Mouse (Mus musculus) liver, embryonic 11.5 days (tissue): Measurements from ENCODE around the gene Zc3h13. TPM values are rescaled to one million over a fixed set of nuclear protein-coding genes. Genes with fewer than 3 reads are reported as not detected.

Source experiments
- ATAC-seq: fragments of 200-750 bp; cut with Nextera tagmentation; replicated peaks from 2 replicates; pipeline ENCODE4 v1.8.0; 2017; ENCODE audit warnings: moderate number of reproducible peaks, mild to moderate bottlenecking, moderate TSS enrichment, moderate library complexity; ENCODE audit not compliant: low FRiP score
- DNase-seq: peaks from one replicate; pipeline ENCODE4 v3.0.0-alpha.2; 2017; ENCODE audit warnings: low spot score
- H3K27ac ChIP-seq: fragments of 300-500 bp; sonication (generic); 2 replicates; pipeline ENCODE4 v1.5.1; 2014; ENCODE audit warnings: mild to moderate bottlenecking, low read depth, low read length, control low read depth
- H3K27me3 ChIP-seq: fragments of 300-500 bp; sonication (generic); replicated peaks from 2 replicates; pipeline ENCODE4 v1.6.1; 2014; ENCODE audit warnings: low read length, mixed read lengths; ENCODE audit not compliant: control insufficient read depth, insufficient read depth
- H3K36me3 ChIP-seq: fragments of 300-500 bp; sonication (generic); 2 replicates; pipeline ENCODE4 v1.6.1; 2014; ENCODE audit warnings: mild to moderate bottlenecking, low read length, moderate library complexity, mixed read lengths; ENCODE audit not compliant: control insufficient read depth, insufficient read depth
- H3K4me1 ChIP-seq: fragments of 300-500 bp; sonication (generic); replicated peaks from 2 replicates; pipeline ENCODE4 v1.6.1; 2014; ENCODE audit warnings: low read length, mixed read lengths; ENCODE audit not compliant: control insufficient read depth, insufficient read depth
- H3K4me2 ChIP-seq: fragments of 300-500 bp; sonication (generic); 2 replicates; pipeline ENCODE4 v1.6.1; 2014; ENCODE audit warnings: mild to moderate bottlenecking, control low read depth, moderate library complexity
- H3K4me3 ChIP-seq: fragments of 300-500 bp; sonication (generic); 2 replicates; pipeline ENCODE4 v1.5.1; 2014; ENCODE audit warnings: low read depth, low read length, control low read depth
- H3K9ac ChIP-seq: fragments of 300-500 bp; sonication (generic); 2 replicates; pipeline ENCODE4 v1.6.1; 2014; ENCODE audit warnings: low read depth, low read length, control low read depth
- H3K9me3 ChIP-seq: fragments of 300-500 bp; sonication (generic); 2 replicates; pipeline ENCODE4 v1.6.1; 2016; ENCODE audit warnings: low read length, inconsistent platforms, mixed read lengths; ENCODE audit not compliant: control insufficient read depth
- WGBS: fragments of 180-500 bp; shearing (Covaris S2); extraction: QIAGEN DNeasy Blood & Tissue Kit; methylation state at CpG from one replicate; pipeline ENCODE4 v1.1.7; 2014; 5-methylcytosine and 5-hydroxymethylcytosine counted together
- polyA plus RNA-seq: library from polyadenylated mRNA; unstranded; fragments of >200 nt; fragmentation: Nextera tagmentation; extraction: Ambion mirVana; gene quantifications from 2 replicates; pipeline ENCODE4 v1.2.1, GENCODE M21; 2014

The Zc3h13 gene
- polyA plus RNA-seq, 1 experiment from 2014 or later = 18.6 TPM

DNA sequence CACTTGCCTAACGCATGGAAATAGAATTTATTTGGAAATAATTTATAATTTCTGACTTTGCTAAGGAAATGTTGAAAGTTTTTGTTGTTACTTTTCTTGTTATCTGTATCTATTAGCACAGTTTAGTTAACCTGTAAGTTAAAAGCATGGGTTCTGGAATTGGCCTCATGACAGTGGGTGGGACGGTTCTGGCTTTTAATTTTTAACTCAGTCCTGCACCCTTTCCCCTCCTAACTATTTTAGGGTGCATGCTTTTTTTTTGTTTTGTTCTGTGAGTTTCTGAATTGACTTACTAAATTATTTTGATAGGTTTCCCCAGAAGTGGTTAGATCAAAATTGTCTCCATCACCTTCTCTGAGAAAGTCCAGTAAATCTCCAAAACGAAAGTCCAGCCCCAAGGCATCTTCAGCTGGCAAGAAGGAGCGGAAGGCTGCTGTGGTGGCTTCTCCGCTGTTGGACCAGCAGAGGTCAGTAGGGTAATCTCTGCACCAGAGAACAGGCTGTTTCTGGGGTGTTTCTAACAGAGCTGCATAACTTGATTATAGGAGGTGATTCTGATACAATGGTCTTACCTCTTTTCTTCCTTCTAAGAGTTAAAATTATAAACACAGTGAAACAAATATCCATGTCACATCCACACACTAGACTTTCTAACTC, 25.3 kb downstream of the Zc3h13 start:
- Histone ChIP-seq H3K36me3 (no peaks in the 10 kb centered on the region), H3K27me3 (no peaks in the 10 kb centered on the region), H3K4me3 (no peak overlapping the region), H3K9ac (no peak overlapping the region), H3K4me1 (no peaks in the 10 kb centered on the region), H3K9me3 (no peaks in the 10 kb centered on the region), H3K4me2 (no peak overlapping the region), H3K27ac (no peak overlapping the region)
- 75% methylated on average over 5 of the region's 5 CpGs for WGBS
- ATAC-seq (no peak), DNase-seq (no peak)

DNA sequence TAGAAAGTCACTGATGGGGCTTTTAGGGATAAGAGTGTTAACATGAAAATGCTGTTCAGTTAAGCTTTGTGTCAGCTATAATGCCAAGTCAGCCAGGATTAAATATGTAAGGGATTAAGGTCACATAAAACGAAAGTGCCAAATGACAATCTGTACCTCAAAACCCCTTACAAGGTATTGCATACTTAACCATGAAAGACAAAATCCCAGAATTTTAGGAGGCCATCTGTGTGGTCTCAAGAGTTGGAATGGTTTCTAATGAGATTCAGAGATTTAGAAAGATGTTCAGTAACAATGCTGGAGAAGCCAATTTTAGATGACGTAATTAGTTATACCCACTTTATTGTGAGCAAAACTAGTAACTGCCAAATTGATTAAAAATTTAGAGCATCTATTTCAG, 30.3 kb downstream of the Zc3h13 start:
- no peak overlapping the region for H3K9ac ChIP-seq
- no peak overlapping the region for H3K27ac ChIP-seq
- no peaks in the 10 kb centered on the region for H3K36me3 ChIP-seq
- no peaks in the 10 kb centered on the region for H3K27me3 ChIP-seq
- H3K4me3 ChIP-seq = no peak overlapping the region
- no peak for DNase-seq
- no peaks in the 10 kb centered on the region for H3K4me1 ChIP-seq
- H3K4me2 ChIP-seq = no peak overlapping the region
- no peak for ATAC-seq
- no peaks in the 10 kb centered on the region for H3K9me3 ChIP-seq
- 88% methylated on average over 2 of the region's 2 CpGs for WGBS

DNA sequence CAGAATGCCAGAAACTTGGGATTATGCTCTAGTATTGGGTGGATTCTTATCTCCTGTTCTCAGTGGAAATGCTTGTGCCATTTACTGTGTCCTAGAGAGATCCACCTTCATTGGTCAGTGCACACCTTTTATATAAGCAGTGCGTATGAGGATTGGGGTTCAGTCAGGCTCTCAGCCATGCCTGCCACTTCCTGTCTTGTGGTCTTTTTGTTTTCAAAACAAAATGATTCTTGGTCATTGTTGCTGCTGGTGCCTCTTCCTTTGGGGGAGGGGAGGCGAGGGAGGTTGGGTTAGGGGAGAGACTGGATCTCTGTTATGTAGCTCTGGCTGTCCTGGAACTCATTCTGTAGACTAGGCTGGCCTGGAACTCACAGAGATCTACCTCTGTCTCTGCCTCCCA, 34.6 kb downstream of the Zc3h13 start:
- WGBS = 73% methylated on average over 2 of the region's 2 CpGs
- ATAC-seq = no peak
- Histone ChIP-seq H3K27me3 (no peaks in the 10 kb centered on the region), H3K36me3 (peaks cover 6% of the 10 kb centered on the region; the same call in 1 of the 2 replicates), H3K4me3 (no peak overlapping the region), H3K4me2 (no peak overlapping the region), H3K4me1 (no peaks in the 10 kb centered on the region), H3K9ac (no peak overlapping the region), H3K27ac (no peak overlapping the region), H3K9me3 (no peaks in the 10 kb centered on the region)
- no peak for DNase-seq

DNA sequence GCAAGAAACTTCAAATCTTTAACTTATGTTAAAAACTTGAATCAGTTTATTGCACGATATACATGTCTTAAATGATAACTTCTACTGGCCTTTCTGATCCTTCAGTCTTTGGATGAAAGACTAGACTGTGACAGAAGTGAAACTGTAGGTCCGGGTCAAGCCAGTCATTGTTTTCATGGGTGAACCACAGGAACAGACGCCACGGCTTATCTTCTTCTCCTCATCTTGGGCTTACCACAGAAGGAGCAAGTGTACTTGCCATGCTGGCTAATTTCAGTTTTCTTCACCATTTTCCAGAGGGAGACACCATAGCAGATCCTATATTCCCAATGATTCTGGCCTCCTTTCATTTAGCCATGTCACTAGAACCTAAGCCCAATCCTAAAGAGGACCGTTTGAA, 36.1 kb downstream of the Zc3h13 start:
- Histone ChIP-seq H3K27me3 (no peaks in the 10 kb centered on the region), H3K36me3 (peaks cover 6% of the 10 kb centered on the region; the same call in 1 of the 2 replicates), H3K4me3 (no peak overlapping the region), H3K4me1 (no peaks in the 10 kb centered on the region), H3K27ac (no peak overlapping the region), H3K9me3 (no peaks in the 10 kb centered on the region), H3K4me2 (no peak overlapping the region), H3K9ac (no peak overlapping the region)
- no peak for DNase-seq
- 60% methylated on average over 5 of the region's 5 CpGs for WGBS
- ATAC-seq = no peak

DNA sequence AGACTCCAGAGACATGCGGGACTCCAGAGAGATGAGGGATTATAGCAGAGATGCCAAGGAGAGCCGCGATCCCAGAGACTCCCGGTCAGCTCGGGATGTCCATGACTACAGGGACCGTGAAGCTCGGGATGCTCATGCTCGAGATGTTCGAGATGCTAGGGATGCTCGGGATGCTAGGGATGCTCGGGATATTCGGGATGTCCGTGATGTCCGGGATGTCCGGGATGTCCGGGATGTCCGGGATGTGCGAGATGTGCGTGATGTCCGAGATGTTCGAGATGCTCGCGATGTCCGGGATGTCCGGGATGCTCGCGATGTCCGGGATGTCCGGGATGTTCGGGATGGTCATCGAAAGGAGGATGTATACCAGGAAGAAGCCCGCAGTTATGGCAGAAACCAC, 39.2 kb downstream of the Zc3h13 start:
- H3K4me3 ChIP-seq = no peak overlapping the region
- peaks cover 15% of the 10 kb centered on the region; the same call in 1 of the 2 replicates for H3K36me3 ChIP-seq
- 95% methylated on average over 32 of the region's 32 CpGs for WGBS

DNA sequence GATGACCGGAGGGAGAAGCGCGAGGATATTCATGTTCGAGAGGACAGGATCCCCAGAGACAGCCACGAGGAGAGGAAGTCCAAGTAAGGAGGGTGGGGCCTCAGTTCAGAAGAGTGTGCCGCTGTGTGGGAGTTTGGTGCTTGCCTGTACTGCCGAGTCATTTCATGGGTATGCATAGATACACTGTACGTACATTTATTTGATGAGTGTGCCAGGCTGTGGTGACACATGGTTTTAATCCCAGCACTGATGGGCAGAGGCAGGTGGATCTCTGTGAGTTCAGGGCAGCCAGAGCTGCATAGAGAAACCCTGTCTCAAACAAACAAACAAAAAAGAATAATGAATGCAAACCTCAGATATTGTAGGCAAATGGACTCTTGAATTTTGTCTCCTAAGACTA, 43.9 kb downstream of the Zc3h13 start:
- no peaks in the 10 kb centered on the region for H3K9me3 ChIP-seq
- H3K27ac ChIP-seq = no peak overlapping the region
- no peak for DNase-seq
- no peak overlapping the region for H3K9ac ChIP-seq
- no peaks in the 10 kb centered on the region for H3K4me1 ChIP-seq
- no peak overlapping the region for H3K4me2 ChIP-seq
- H3K4me3 ChIP-seq = no peak overlapping the region
- no peak for ATAC-seq
- WGBS = 70% methylated on average over 8 of the region's 8 CpGs
- peaks cover 31% of the 10 kb centered on the region; the same call in 1 of the 2 replicates for H3K36me3 ChIP-seq
- H3K27me3 ChIP-seq = no peaks in the 10 kb centered on the region

More for the DNA sequence above, 39.2 kb downstream of the Zc3h13 start:
- ATAC-seq = no peak
- Histone ChIP-seq H3K9me3 (no peaks in the 10 kb centered on the region), H3K4me2 (no peak overlapping the region), H3K27me3 (no peaks in the 10 kb centered on the region), H3K27ac (no peak overlapping the region), H3K9ac (no peak overlapping the region), H3K4me1 (no peaks in the 10 kb centered on the region)
- no peak for DNase-seq

DNA sequence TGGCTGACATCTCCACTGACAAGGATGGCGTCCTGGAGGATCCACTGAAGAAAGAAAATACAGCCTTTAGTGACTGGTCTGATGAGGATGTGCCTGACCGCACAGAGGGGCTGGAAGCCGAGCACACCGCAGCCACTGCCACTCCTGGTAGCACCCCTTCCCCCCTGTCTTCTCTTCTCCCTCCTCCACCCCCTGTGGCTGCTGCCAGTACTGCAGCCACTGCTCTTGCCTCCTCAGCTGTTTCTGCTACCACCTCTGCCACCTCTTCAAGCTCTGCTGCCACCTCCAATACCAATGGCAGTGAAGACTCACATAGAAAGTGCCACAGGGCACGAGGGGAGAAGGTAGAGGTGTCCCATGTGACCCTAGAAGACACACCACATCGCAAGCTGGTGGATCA, 46.4 kb downstream of the Zc3h13 start:
- Histone ChIP-seq H3K27me3 (no peaks in the 10 kb centered on the region), H3K4me3 (no peak overlapping the region), H3K9me3 (no peaks in the 10 kb centered on the region), H3K4me2 (no peak overlapping the region), H3K4me1 (no peaks in the 10 kb centered on the region), H3K27ac (no peak overlapping the region), H3K9ac (no peak overlapping the region), H3K36me3 (peaks cover 25% of the 10 kb centered on the region; the same call in 1 of the 2 replicates)
- WGBS = 87% methylated on average over 6 of the region's 6 CpGs
- ATAC-seq = no peak
- DNase-seq = no peak

DNA sequence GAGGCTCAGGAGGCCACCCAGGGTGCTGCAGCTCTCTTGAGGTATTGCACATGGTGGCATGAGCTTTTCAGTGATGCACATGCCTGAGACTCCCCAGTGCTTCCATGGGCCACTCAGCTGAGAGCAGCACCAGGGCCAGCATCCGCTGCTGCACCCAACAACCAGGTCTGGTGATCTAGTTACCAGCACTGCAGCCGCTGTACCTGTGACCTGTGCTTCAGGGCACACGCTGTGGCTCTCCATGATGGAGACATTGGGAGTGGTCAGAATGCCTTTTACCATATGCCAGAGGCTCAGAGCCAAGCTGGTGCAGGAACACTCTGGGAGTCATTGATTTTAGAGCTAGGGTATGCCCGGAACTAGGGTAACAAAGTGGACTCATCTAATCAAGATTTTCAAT, 50.1 kb downstream of the Zc3h13 start:
- H3K36me3 ChIP-seq = peaks cover 20% of the 10 kb centered on the region; the same call in 1 of the 2 replicates

DNA sequence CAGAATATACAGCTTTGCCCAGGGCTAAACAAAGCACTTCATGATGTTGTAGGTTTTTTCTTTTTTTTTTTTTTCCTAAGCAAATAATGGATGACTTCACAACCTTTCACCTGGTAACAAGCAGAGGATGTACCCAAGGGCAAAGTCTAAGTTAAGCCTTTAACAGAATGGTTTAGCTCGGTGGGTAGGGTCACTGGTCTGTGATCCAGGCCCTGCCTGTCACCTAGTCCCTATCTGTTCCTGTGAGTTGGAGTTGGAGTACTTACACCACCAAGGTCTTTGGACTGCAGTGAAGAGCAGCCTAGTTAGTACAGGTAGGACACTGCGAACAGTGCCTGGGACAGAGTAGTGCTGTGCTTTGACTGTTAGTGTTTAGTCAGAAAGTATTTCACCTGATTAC, 53.7 kb downstream of the Zc3h13 start:
- DNase-seq (no peak), ATAC-seq (peak; percentile 36; the same call in 1 of the 2 replicates)
- Histone ChIP-seq H3K4me3 (no peak overlapping the region), H3K27ac (no peak overlapping the region), H3K4me1 (no peaks in the 10 kb centered on the region), H3K36me3 (peaks cover 5% of the 10 kb centered on the region; the same call in 1 of the 2 replicates), H3K4me2 (no peak overlapping the region), H3K9ac (no peak overlapping the region), H3K27me3 (no peaks in the 10 kb centered on the region), H3K9me3 (no peaks in the 10 kb centered on the region)
- 83% methylated on average over 2 of the region's 2 CpGs for WGBS

More for the DNA sequence above, 50.1 kb downstream of the Zc3h13 start:
- Histone ChIP-seq H3K4me2 (no peak overlapping the region), H3K27ac (no peak overlapping the region), H3K9ac (no peak overlapping the region), H3K4me3 (no peak overlapping the region), H3K27me3 (no peaks in the 10 kb centered on the region), H3K9me3 (no peaks in the 10 kb centered on the region), H3K4me1 (no peaks in the 10 kb centered on the region)
- no peak for ATAC-seq
- 91% methylated on average over 4 of the region's 4 CpGs for WGBS
- no peak for DNase-seq
